Mouse (Mus musculus) ES-E14 (cell line): ENCODE measurements at regions not wholly inside any gene's neighbourhood (a gene's known extent, or its start where the extent isn't known, plus 50 kb on each side); places are given as distances from the start of the nearest gene placed in this dataset.

Experiments used
- CHD2 ChIP-seq: IDR thresholded peaks from 2 replicates; pipeline ENCODE4 v1.6.1; 2014; ENCODE audit warnings: mild to moderate bottlenecking, low read depth, low read length, inconsistent platforms
- HCFC1 ChIP-seq: IDR thresholded peaks from 2 replicates; pipeline ENCODE4 v1.6.1; 2012; ENCODE audit warnings: low read length, inconsistent platforms, borderline replicate concordance; ENCODE audit not compliant: insufficient read depth

DNA sequence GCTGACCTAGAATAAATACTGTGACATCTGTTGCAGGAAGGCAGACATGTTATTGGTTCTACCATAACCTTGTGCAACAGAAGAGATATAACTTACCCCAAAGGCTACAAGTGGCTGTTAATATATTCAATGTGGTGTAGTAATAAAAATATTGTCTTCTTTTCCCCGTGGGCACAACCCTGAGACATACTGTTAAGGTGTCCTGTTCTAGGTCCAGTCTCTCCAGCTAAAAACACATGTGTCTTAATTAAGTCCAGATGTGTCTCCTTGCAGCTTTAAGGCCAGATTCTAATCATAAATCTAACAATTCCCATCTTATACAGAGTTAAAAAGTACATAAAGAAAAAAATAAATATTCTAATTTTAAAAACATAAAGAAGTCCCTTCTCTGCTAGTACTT lies 175.8 kb downstream of the 4933402N22Rik start:
- TF ChIP-seq HCFC1 (no peak), CHD2 (no peak)
